Mouse (Mus musculus): ENCODE results near the gene Dusp6. TPM values are rescaled to one million over a fixed set of nuclear protein-coding genes. Genes with fewer than 3 reads are reported as not detected.

The Dusp6 gene
- polyA plus RNA-seq, 1 experiment from 2014 or later: 12.3 TPM

DNA sequence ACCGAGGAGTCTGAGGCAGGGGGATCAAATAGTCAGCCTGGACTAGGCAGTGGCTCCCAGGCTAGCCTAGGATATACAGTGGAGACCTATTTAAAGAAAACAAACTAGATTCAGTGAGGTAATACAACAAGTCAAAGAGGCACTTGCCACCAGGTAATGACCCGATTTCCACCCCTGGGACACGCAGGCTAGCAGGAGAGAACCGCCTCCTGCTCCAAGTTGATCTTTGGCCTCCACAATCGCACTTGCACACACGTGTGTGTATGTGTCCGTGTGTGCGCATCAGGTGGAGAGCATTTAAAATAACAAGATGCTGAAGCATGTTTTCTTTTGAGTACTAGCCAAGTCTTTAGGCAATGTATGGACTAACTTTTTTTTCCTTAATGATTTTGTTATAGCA, 28.7 kb upstream of the Dusp6 start:
- whole genome bisulfite sequencing (ENCODE audit: insufficient replicate concordance): 69% methylated on average over 8 of the region's 8 CpGs
- Histone ChIP-seq H3K9ac (no peak overlapping the region), H3K36me3 (no peaks in the 10 kb centered on the region), H3K4me3 (replicated peaks) (no peak overlapping the region), H3K27me3 (peaks cover 3% of the 10 kb centered on the region; the same call in 1 of the 2 replicates), H3K9me3 (replicated peaks) (no peaks in the 10 kb centered on the region), H3K4me1 (replicated peaks) (peaks cover 5% of the 10 kb centered on the region; the same call in 1 of the 2 replicates), H3K4me2 (no peak overlapping the region), H3K27ac (no peak overlapping the region)
- ATAC-seq (ENCODE audit: low read depth): 0 out of 2 replicates have a peak, but pooled peaks have one; percentile 30
- no peak for DNase-seq

GRCm38 (mm10) chr10:99235081-99235480, 27.9 kb upstream of the Dusp6 start:
- Histone ChIP-seq H3K27me3 (no peaks in the 10 kb centered on the region), H3K27ac (no peak overlapping the region), H3K9me3 (replicated peaks) (no peaks in the 10 kb centered on the region), H3K4me1 (replicated peaks) (0 out of 2 replicates have a peak, but pooled peaks cover 2% of the 10 kb centered on the region), H3K36me3 (no peaks in the 10 kb centered on the region), H3K4me2 (no peak overlapping the region), H3K9ac (no peak overlapping the region), H3K4me3 (replicated peaks) (no peak overlapping the region)
- ATAC-seq (ENCODE audit: low read depth) (no peak), DNase-seq (no peak)
- 76% methylated on average over 9 of the region's 9 CpGs for WGBS (ENCODE audit: insufficient replicate concordance)

- no peak for ATAC-seq (ENCODE audit: low read depth)
- Histone ChIP-seq H3K4me3 (replicated peaks) (no peak overlapping the region), H3K9ac (no peak overlapping the region), H3K27ac (no peak overlapping the region), H3K4me1 (replicated peaks) (peaks cover 3% of the 10 kb centered on the region; the same call in 1 of the 2 replicates), H3K4me2 (no peak overlapping the region), H3K27me3 (no peaks in the 10 kb centered on the region), H3K9me3 (replicated peaks) (no peaks in the 10 kb centered on the region), H3K36me3 (no peaks in the 10 kb centered on the region)
- 57% methylated on average over 11 of the region's 11 CpGs for WGBS (ENCODE audit: insufficient replicate concordance)
- no peak for DNase-seq
Observed at GRCm38 (mm10) chr10:99237205-99237832, 25.7 kb upstream of the Dusp6 start.

DNA sequence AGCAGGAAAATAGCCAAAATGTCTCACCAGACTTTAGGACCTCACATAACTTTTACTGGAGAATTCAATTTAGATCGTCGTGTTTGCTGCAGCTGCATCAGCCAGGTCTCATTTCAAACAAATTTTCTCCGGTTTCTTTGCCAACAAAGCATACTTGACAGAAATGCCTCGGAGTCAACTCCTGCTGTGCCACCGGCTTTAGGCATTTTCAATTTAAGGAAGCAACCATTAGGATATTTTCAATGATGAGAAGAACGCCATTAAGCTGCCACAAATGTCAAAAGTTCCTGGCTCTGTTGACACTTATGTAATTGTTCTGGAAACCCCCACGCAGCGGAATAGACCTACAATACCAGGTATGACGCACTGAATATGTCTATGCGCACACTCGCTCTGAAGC, 24.5 kb upstream of the Dusp6 start:
- DNase-seq (no peak), ATAC-seq (ENCODE audit: low read depth) (no peak)
- Histone ChIP-seq H3K27ac (no peak overlapping the region), H3K36me3 (no peaks in the 10 kb centered on the region), H3K9ac (no peak overlapping the region), H3K9me3 (replicated peaks) (no peaks in the 10 kb centered on the region), H3K4me2 (no peak overlapping the region), H3K27me3 (no peaks in the 10 kb centered on the region), H3K4me1 (replicated peaks) (peaks cover 7% of the 10 kb centered on the region; the same call in 1 of the 2 replicates), H3K4me3 (replicated peaks) (no peak overlapping the region)
- WGBS (ENCODE audit: insufficient replicate concordance): 79% methylated on average over 11 of the region's 11 CpGs

DNA sequence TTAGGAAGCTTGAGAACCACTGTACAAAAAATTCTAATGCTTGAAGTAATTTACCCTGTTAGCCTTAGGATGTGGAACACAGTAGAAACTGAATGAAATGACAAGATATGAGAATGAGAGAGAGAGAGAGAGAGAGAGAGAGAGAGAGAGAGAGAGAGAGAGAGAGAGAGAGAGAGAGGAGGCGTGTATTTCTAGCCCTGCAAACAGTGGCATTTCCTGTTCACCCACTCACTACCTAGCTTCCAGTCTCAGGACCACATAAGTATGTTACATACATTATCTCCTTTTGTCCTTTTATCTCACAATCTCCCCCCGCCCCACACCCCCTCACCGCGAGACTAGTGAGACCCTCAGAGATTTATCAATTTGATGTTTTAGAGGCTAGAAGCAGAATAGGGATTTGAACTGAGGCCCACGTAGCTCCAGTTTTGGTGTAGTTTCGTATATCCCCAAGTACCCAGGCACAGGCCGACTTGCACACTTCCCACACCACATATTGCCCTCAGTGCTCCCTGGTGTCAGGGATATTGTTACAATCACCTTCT, 21.7 kb upstream of the Dusp6 start:
- Histone ChIP-seq H3K36me3 (no peaks in the 10 kb centered on the region), H3K9ac (no peak overlapping the region), H3K4me2 (no peak overlapping the region), H3K4me1 (replicated peaks) (peaks cover 7% of the 10 kb centered on the region; the same call in 1 of the 2 replicates), H3K4me3 (replicated peaks) (no peak overlapping the region), H3K27ac (no peak overlapping the region), H3K9me3 (replicated peaks) (no peaks in the 10 kb centered on the region), H3K27me3 (no peaks in the 10 kb centered on the region)
- DNase-seq: no peak
- no peak for ATAC-seq (ENCODE audit: low read depth)
- WGBS (ENCODE audit: insufficient replicate concordance): 53% methylated on average over 7 of the region's 7 CpGs

GRCm38 (mm10) chr10:99241829-99242711, 21.0 kb upstream of the Dusp6 start:
- ATAC-seq (ENCODE audit: low read depth): no peak
- no peaks in the 10 kb centered on the region for H3K36me3 ChIP-seq
- no peak overlapping the region for H3K9ac ChIP-seq
- H3K27me3 ChIP-seq: no peaks in the 10 kb centered on the region
- no peak overlapping the region for H3K27ac ChIP-seq
- no peak for DNase-seq
- WGBS (ENCODE audit: insufficient replicate concordance): 35% methylated on average over 16 of the region's 16 CpGs
- H3K4me2 ChIP-seq: no peak overlapping the region
- H3K4me3 ChIP-seq (replicated peaks): no peak overlapping the region
- H3K9me3 ChIP-seq (replicated peaks): no peaks in the 10 kb centered on the region
- peaks cover 7% of the 10 kb centered on the region; the same call in 1 of the 2 replicates for H3K4me1 ChIP-seq (replicated peaks)

GRCm38 (mm10) chr10:99242721-99243120, 20.3 kb upstream of the Dusp6 start:
- Histone ChIP-seq H3K4me2 (no peak overlapping the region), H3K9me3 (replicated peaks) (no peaks in the 10 kb centered on the region), H3K4me1 (replicated peaks) (peaks cover 7% of the 10 kb centered on the region; the same call in 1 of the 2 replicates), H3K9ac (no peak overlapping the region), H3K36me3 (no peaks in the 10 kb centered on the region), H3K27me3 (no peaks in the 10 kb centered on the region), H3K27ac (no peak overlapping the region; the same call in 1 of the 2 replicates), H3K4me3 (replicated peaks) (no peak overlapping the region)
- ATAC-seq (ENCODE audit: low read depth) (no peak), DNase-seq (no peak)
- 74% methylated on average over 10 of the region's 10 CpGs for WGBS (ENCODE audit: insufficient replicate concordance)

- DNase-seq: no peak
- Histone ChIP-seq H3K27me3 (no peaks in the 10 kb centered on the region), H3K36me3 (no peaks in the 10 kb centered on the region), H3K4me2 (no peak overlapping the region), H3K4me3 (replicated peaks) (no peak overlapping the region), H3K27ac (no peak overlapping the region), H3K9me3 (replicated peaks) (no peaks in the 10 kb centered on the region), H3K4me1 (replicated peaks) (peaks cover 7% of the 10 kb centered on the region; the same call in 1 of the 2 replicates), H3K9ac (no peak overlapping the region)
- 58% methylated on average over 5 of the region's 5 CpGs for WGBS (ENCODE audit: insufficient replicate concordance)
- no peak for ATAC-seq (ENCODE audit: low read depth)
Observed at GRCm38 (mm10) chr10:99243907-99244489, 19.0 kb upstream of the Dusp6 start.

GRCm38 (mm10) chr10:99244655-99245260, 18.3 kb upstream of the Dusp6 start:
- H3K9ac ChIP-seq: no peak overlapping the region
- H3K4me3 ChIP-seq (replicated peaks): no peak overlapping the region
- H3K9me3 ChIP-seq (replicated peaks): no peaks in the 10 kb centered on the region
- no peak for DNase-seq
- no peaks in the 10 kb centered on the region for H3K27me3 ChIP-seq
- no peak for ATAC-seq (ENCODE audit: low read depth)
- no peak overlapping the region for H3K27ac ChIP-seq
- peaks cover 7% of the 10 kb centered on the region; the same call in 1 of the 2 replicates for H3K4me1 ChIP-seq (replicated peaks)
- H3K36me3 ChIP-seq: no peaks in the 10 kb centered on the region
- H3K4me2 ChIP-seq: no peak overlapping the region
- WGBS (ENCODE audit: insufficient replicate concordance): 41% methylated on average over 7 of the region's 7 CpGs

DNA sequence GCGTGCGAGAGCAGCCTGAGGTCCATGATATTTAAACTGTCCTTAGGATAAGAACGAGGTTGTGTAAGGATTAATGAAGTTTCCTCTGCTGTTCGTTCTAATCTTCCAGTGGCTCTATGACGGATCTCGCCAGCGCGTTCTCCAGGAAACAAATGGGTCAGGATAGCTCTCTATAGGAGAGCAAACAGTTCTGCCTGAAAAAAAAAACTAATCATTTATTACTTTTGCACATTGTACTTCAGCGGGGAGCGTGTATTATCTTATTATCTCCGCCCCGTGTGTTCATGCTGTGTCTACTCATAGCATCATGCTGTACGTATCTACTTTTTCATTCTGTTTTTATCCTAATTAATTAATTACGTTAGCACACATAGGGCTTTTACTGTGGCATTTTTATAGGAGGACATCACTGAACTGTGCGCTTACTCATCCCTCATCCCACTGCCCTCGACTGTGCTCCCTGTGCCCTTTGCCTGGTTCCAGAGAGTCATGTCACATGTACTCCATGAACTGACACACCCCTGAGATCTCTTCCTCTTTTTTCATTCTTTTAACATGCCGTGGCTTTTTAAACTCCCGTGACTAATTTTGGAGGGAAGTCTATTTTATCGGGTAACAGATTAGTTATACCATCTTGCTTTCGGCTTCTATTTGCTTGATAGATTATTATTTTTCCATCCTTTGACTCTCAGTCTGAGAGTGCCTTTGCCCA, 16.1 kb upstream of the Dusp6 start:
- Histone ChIP-seq H3K36me3 (no peaks in the 10 kb centered on the region), H3K9ac (no peak overlapping the region), H3K4me2 (no peak overlapping the region), H3K27ac (no peak overlapping the region), H3K27me3 (no peaks in the 10 kb centered on the region), H3K9me3 (replicated peaks) (no peaks in the 10 kb centered on the region), H3K4me3 (replicated peaks) (no peak overlapping the region), H3K4me1 (replicated peaks) (peaks cover 5% of the 10 kb centered on the region; the same call in 1 of the 2 replicates)
- 66% methylated on average over 20 of the region's 20 CpGs for WGBS (ENCODE audit: insufficient replicate concordance)
- no peak for DNase-seq
- no peak for ATAC-seq (ENCODE audit: low read depth)

Measured in liver, embryonic 13.5 days (tissue).